Mouse (Mus musculus): Measurements from ENCODE around the gene Inmt. TPM values are rescaled to one million over a fixed set of nuclear protein-coding genes. Genes with fewer than 3 reads are reported as not detected.

Inmt gene
- total RNA-seq, 2 experiments from 2014 or later: 0.35 to 0.84 TPM

GRCm38 (mm10) chr6:55171638-55172037 lies 3.2 kb downstream of the Inmt start:
- DNase-seq (ENCODE audit: extremely low spot score in 1 of 2, low spot score in 1 of 2): peak in 1 of 2 experiments; percentile 17

GRCm38 (mm10) chr6:55169818-55170217 lies 5.0 kb downstream of the Inmt start:
- no peak for DNase-seq (ENCODE audit: extremely low spot score in 1 of 2, low spot score in 1 of 2)

GRCm38 (mm10) chr6:55166777-55167463 lies 7.9 kb downstream of the Inmt start:
- peak; percentile 52 to 76 for DNase-seq (ENCODE audit: extremely low spot score in 1 of 2, low spot score in 1 of 2)

- no peak for DNase-seq (ENCODE audit: extremely low spot score in 1 of 2, low spot score in 1 of 2)
These were observed 11.7 kb downstream of the Inmt start for GRCm38 (mm10) chr6:55163046-55163584.

DNA sequence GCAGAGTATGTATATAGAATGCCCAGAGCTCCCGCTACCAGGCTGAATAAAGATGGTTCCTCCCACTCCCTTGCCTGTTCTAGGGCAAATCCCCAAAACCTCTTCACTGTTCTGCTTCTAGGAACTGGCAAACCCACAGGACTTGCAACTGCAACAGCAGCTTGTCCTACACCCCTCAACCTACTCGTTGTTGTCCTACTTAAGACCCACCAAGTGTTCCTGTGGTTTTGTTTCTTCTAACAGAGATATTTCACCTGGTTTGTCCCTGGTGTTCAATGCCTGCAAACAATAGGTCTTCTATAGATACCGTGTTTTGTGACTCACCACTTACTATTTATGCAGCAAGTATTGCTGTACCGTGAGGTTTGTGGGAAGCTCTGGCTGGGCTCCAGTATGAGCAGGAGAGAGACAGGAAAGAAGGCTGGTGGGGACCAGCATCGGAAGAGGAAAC lies 13.5 kb downstream of the Inmt start:
- peak; percentile 37 to 56 for DNase-seq (ENCODE audit: extremely low spot score in 1 of 2, low spot score in 1 of 2)

- DNase-seq (ENCODE audit: extremely low spot score in 1 of 2, low spot score in 1 of 2): no peak
These were observed 15.6 kb downstream of the Inmt start for GRCm38 (mm10) chr6:55159256-55159655.

- no peak for DNase-seq (ENCODE audit: extremely low spot score in 1 of 2, low spot score in 1 of 2)
These were observed 22.6 kb downstream of the Inmt start for GRCm38 (mm10) chr6:55152226-55152625.

GRCm38 (mm10) chr6:55146138-55146537 lies 28.7 kb downstream of the Inmt start:
- no peak for DNase-seq (ENCODE audit: extremely low spot score in 1 of 2, low spot score in 1 of 2)

- no peak for DNase-seq (ENCODE audit: extremely low spot score in 1 of 2, low spot score in 1 of 2)
These were observed 29.6 kb downstream of the Inmt start for GRCm38 (mm10) chr6:55145285-55145684.

DNA sequence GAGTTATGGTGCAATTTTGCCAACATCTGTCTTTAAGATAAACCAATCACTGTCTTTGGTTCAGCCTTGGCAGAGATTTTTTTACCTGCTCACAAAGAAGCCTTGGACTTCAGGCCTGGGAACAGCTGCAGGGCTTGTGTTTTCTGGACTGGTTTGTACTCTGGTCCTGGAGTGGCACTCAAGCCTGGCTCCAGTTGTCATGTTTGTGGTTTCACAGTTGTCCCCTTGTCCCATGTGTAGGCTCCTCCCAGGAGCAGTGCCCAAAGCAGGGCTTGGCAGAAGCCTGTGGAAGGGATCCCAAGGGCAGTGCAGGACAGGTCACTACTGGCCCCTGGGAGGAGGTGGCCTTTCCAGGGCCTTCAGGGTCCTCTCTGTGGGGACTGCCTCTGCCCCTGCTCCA lies 36.5 kb downstream of the Inmt start:
- no peak for DNase-seq (ENCODE audit: extremely low spot score in 1 of 2, low spot score in 1 of 2)

- no peak for DNase-seq (ENCODE audit: extremely low spot score in 1 of 2, low spot score in 1 of 2)
These were observed 41.4 kb downstream of the Inmt start for GRCm38 (mm10) chr6:55133425-55133824.

- DNase-seq (ENCODE audit: extremely low spot score in 1 of 2, low spot score in 1 of 2): no peak
These were observed 42.0 kb downstream of the Inmt start, which contains the start of gene Crhr2 for GRCm38 (mm10) chr6:55132794-55133193. Gene Crhr2, minus strand, starts transcription at chr6:55133016.

GRCm38 (mm10) chr6:55131301-55131700 lies 43.5 kb downstream of the Inmt start:
- DNase-seq (ENCODE audit: extremely low spot score in 1 of 2, low spot score in 1 of 2): no peak

DNA sequence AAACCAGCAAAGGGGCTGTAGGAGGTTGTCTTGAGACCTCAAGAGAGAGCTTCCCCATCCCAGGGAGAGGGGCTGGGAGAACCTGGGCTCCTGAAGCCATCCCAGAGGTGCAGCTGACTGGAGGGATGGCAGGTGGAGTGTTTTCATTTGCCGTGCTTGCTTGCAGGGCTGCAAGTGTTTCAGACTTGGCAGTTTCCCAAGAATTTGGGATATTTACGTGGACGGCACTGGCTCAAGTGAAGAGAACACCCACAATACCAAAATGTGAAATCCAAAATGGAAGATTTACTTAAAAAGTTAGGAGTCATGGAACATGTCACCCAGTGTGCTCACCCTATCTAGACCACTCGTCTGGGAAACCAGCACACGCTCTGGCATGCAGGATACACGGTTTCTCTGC lies 44.2 kb downstream of the Inmt start:
- DNase-seq (ENCODE audit: extremely low spot score in 1 of 2, low spot score in 1 of 2): no peak

DNA sequence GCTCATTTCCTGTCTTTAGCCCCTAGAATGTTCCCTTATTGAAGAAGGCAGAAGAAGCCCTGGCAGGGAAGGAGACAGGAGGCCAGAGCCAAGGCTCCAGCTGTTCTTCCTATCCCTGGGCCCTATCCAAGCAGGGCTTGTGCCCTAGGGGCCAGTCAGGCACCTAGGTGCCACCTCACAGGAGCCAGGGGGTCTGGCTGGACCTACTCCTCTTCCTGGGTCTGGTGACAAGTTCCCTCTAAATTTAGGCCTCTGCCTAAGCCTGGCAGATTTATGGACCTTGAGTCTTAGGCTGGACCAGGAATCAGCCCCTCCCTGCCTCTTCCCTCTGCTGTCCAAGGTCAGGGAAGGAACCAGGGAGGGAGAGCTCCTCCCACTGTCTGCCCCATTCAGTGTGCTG lies 46.5 kb downstream of the Inmt start:
- DNase-seq (ENCODE audit: extremely low spot score in 1 of 2, low spot score in 1 of 2): no peak

- no peak for DNase-seq (ENCODE audit: extremely low spot score in 1 of 2, low spot score in 1 of 2)
These were observed 48.3 kb downstream of the Inmt start for GRCm38 (mm10) chr6:55126576-55126975.

DNA sequence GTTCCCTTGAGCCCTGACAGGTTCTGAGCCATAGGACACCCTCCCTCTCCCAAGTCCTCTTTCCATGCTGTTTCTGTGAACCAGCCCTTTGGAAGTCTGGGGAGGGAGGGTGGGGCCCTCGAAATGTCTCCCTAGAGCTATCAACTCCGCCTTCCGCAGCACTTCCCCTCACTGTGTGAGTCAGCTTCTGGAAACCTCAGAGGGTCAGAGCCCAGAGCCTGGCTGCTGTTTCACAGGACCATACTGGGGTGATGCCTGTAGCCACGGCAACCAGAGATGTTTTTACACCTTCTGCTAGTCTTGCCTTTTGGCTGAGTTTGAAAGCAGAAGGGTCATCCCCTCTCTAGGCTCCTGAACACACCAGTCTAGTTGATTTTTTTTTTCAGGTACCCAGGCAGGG lies 51.8 kb downstream of the Inmt start:
- DNase-seq (ENCODE audit: extremely low spot score in 1 of 2, low spot score in 1 of 2): no peak

Other genes with a start within 250 kb of the Inmt start
- gene Nod1, start 202.4 kb downstream of the Inmt start, total RNA-seq (2021): 1 to 10 TPM; 5.1 to 5.8 TPM
- gene Ggct, start 182.1 kb downstream of the Inmt start, total RNA-seq (2021): 10 to 100 TPM; 32.7 to 36.9 TPM
- 100 to 1,000 TPM; 133 to 137 TPM for gene Gars, start 137.0 kb downstream of the Inmt start, total RNA-seq (2021)
- 1 to 10 TPM; 3.2 to 4.9 TPM for gene Crhr2, start 42.0 kb downstream of the Inmt start, total RNA-seq (2021)
- gene Mindy4, start 28.3 kb upstream of the Inmt start, total RNA-seq (2021): 10 to 100 TPM; 13.4 to 13.7 TPM
- under 1 TPM; 0.70 to 0.74 TPM for gene Aqp1, start 161.4 kb upstream of the Inmt start, total RNA-seq (2021)
- gene Ghrhr, start 201.3 kb upstream of the Inmt start, total RNA-seq (2021): not detected

Data from layer of hippocampus, postnatal 25 days (tissue).